Mouse (Mus musculus) layer of hippocampus, adult 6 months (tissue): Measurements from ENCODE around the gene Gm17631. TPM values are rescaled to one million over a fixed set of nuclear protein-coding genes. Genes with fewer than 3 reads are reported as not detected.

Experiments used
- long read RNA-seq, 2 experiments: library from polyadenylated mRNA; unstranded; transcript quantifications; one replicate each; pipeline ENCODE4 v2.0.0; 2019 to 2020
- polyA plus RNA-seq: library from polyadenylated mRNA; unstranded; fragments of <200 nt; fragmentation: Nextera tagmentation; gene quantifications from 2 replicates; pipeline ENCODE4 v1.2.3, GENCODE M21; 2021

The Gm17631 gene
- polyA plus RNA-seq, result not detected in 2 replicates
- long read RNA-seq, experiment 1, result 0 reads
- long read RNA-seq, experiment 2, result 0 reads

GRCm38 (mm10) chr6:129862349-129862748 lies at the start of gene Gm17631:
Gm17631 (plus strand) TSS chr6:129862649.

GRCm38 (mm10) chr6:129876549-129876948 lies 14.1 kb downstream of the Gm17631 start, which contains the start of gene Klra17:
Klra17 (minus strand) TSS chr6:129876672.

Other genes with a start within 250 kb of the Gm17631 start
- gene Klrk1, start 238.8 kb upstream of the Gm17631 start, polyA plus RNA-seq, result not detected in 2 replicates
- gene Klrc3, start 219.3 kb upstream of the Gm17631 start, polyA plus RNA-seq, result not detected in 2 replicates
- not detected in 2 replicates for gene Klrc2, start 202.0 kb upstream of the Gm17631 start, polyA plus RNA-seq
- gene Klrc1, start 183.7 kb upstream of the Gm17631 start, polyA plus RNA-seq, result not detected in 2 replicates
- gene Klri1, start 145.5 kb upstream of the Gm17631 start, polyA plus RNA-seq, result not detected in 2 replicates
- gene Klri2, start 122.2 kb upstream of the Gm17631 start, polyA plus RNA-seq, result not detected in 2 replicates
- gene Gm156, start 78.4 kb upstream of the Gm17631 start, polyA plus RNA-seq, result not detected in 2 replicates
- not detected in 2 replicates for gene Klra17, start 14.0 kb downstream of the Gm17631 start, polyA plus RNA-seq
- gene Klra5, start 55.0 kb downstream of the Gm17631 start, polyA plus RNA-seq, result not detected in 2 replicates
- not detected in 2 replicates for gene Klra6, start 164.3 kb downstream of the Gm17631 start, polyA plus RNA-seq
- gene Klra4, start 204.6 kb downstream of the Gm17631 start, polyA plus RNA-seq, result not detected in 2 replicates